Mouse (Mus musculus) cortical plate, adult 2 months (tissue): Measurements from ENCODE around the gene Akap14. TPM values are rescaled to one million over a fixed set of nuclear protein-coding genes. Genes with fewer than 3 reads are reported as not detected.
A peak's percentile ranks its signal among the peaks of the same experiment; 100 is the strongest.
"Not testable (repeated sequence)": the region's sequence is repeated elsewhere in the genome, so short reads cannot be mapped to it uniquely, and the experiment has no call there.

Experiments used
- H3K27ac ChIP-seq: fragments of 200-500 bp; 2 replicates; pipeline ENCODE4 v1.5.1; 2012; ENCODE audit warnings: low read length, control low read depth, inconsistent platforms; ENCODE audit not compliant: insufficient read depth
- H3K4me1 ChIP-seq: fragments of 200-500 bp; 2 replicates; pipeline ENCODE4 v1.6.1; 2011; ENCODE audit warnings: low read length; ENCODE audit not compliant: control insufficient read depth, insufficient read depth
- H3K4me3 ChIP-seq: fragments of 200-500 bp; 2 replicates; pipeline ENCODE4 v1.5.1; 2011; ENCODE audit warnings: mild to moderate bottlenecking, low read length, control low read depth; ENCODE audit not compliant: insufficient read depth
- CTCF ChIP-seq: fragments of 200-500 bp; IDR thresholded peaks from 2 replicates; pipeline ENCODE4 v1.5.1; 2011; ENCODE audit warnings: mild to moderate bottlenecking, control low read depth, low read length; ENCODE audit not compliant: insufficient read depth; ENCODE audit errors: extremely low read depth
- POLR2A ChIP-seq: fragments of 200-500 bp; IDR thresholded peaks from 2 replicates; pipeline ENCODE4 v1.6.1; 2011; ENCODE audit warnings: mild to moderate bottlenecking, low read length, control low read depth; ENCODE audit not compliant: insufficient read depth; ENCODE audit errors: extremely low read depth
- polyA plus RNA-seq: library from polyadenylated mRNA; depleted of rRNA; stranded (reverse); fragments of >200 nt; gene quantifications from 2 replicates; pipeline ENCODE4 v1.2.3, GENCODE M21; 2012

The Akap14 gene
- polyA plus RNA-seq, 1 experiment = 0.08 TPM

DNA sequence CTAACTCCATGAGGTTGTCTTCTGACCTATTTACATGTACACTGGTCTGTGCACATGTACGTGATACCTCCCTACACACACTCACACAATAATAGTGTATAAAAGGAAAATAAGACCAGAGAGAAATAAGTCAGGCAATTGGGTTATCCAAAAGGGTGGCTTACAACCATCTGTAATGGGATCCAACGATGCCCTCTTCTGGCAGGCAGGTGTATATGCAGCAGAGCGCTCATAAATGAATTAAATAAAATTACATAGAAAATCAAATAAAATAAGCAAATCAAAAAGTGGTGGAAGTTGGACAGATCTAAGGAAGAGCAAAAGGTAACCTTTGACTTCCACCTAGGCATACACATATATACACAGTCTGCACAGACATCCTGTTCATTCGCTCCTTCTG is 10.8 kb downstream of the Akap14 start:
- 0 out of 2 replicates have a peak, but pooled peaks have one; percentile 12 for TF ChIP-seq CTCF
- no peak for TF ChIP-seq POLR2A
- H3K4me3 ChIP-seq = no peak overlapping the region
- H3K4me1 ChIP-seq = no peaks in the 10 kb centered on the region
- H3K27ac ChIP-seq = no peak overlapping the region

DNA sequence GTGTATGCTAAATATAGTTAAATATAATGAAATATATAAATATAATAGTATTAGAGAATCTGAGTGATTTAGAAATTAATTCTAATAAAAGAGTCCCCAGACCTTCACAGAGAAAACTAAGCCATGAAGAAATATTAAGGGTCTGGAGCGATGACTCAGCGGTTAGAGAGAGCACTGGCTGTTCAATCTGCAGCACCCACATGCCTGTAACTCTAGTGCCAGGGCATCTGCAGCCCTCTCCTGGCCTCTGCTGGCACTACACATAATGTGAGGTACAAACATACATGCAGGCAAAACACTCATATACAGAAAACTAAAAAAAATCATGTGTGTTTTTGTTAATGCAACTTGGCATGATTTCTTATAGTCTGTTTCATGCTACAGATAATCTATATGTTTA is 23.7 kb downstream of the Akap14 start:
- H3K4me1 ChIP-seq = no peaks in the 10 kb centered on the region
- no peak overlapping the region for H3K27ac ChIP-seq
- H3K4me3 ChIP-seq = no peak overlapping the region
- TF ChIP-seq CTCF (no peak), POLR2A (no peak)

DNA sequence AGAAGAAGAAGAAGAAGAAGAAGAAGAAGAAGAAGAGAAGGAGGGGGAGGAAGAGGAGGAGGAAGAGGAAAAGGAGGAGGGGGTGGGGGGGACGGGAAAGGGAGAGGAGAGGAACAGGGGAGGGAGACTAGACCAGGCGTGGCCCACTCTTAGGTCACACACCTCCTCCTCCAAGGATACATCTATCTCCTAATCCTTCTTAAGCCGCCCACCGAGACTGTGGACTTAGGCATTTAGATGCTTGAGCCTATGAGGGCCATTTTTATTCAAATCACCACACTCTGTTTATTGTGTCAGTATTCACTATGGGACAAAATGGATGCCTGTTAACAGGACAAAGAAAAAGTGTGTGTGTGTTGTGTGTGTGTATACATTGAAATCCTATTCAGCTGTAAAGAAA is 24.1 kb downstream of the Akap14 start:
- not testable (repeated sequence) for H3K4me3 ChIP-seq, H3K4me1 ChIP-seq, H3K27ac ChIP-seq

DNA sequence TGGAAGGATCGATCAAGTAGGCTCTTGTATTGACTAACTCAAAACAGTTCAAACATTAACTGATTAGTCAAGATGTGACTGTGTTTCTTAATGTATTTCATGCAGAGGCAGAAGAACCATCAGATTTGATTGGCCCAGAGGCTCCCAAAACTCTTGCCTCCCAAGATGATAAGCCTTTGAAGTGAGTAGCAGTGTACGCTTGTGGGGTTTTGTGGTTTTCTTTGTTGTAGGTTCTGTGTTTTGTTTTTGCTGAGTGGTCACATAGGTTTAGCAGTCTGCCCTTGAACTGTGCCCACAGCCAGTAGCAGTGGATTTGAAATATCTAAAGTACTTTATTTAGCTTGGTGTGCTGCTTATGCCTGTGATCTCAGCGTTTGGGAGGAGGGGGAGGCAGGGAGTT is 26.9 kb downstream of the Akap14 start:
- no peaks in the 10 kb centered on the region for H3K4me1 ChIP-seq
- TF ChIP-seq POLR2A = no peak
- TF ChIP-seq CTCF = no peak
- no peak overlapping the region for H3K4me3 ChIP-seq
- no peak overlapping the region for H3K27ac ChIP-seq

DNA sequence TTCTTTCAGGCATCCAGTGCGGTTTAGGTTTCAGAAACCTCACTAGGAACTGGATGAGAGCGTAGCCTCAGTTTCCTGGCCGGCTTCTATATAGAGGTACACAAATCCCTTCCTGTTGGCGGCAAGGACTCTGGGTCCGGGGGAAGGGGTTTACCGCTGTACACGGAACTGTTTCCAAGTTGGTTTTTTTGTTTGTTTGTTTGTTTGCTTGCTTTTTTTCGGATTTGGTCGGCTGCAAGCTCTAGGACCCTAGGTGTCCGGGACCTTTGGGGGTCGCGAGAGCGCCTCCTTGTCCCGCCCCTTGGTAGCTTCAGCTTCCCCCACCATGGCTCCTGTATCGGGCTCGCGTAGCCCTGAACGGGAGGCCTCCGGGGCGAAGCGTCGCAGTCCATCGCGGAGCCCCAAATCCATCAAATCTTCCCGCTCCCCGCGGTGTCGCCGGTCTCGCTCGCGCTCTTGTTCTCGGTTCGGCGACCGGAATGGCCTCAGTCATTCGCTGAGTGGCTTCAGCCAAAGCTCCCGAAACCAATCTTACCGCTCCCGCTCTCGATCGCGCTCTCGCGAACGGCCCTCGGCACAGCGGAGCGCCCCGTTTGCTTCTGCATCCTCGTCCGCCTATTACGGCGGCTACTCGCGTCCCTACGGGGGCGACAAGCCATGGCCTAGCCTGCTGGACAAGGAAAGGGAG is 41.8 kb downstream of the Akap14 start, which contains the start of gene Nkap:
Nkap (plus strand) TSS at position 125 of the 688 bp plus-strand sequence.
- Histone ChIP-seq H3K4me3 (peak within 1 kb of the TSS; percentile 92), H3K4me1 (no peaks in the 10 kb centered on the region; the same call in 1 of the 2 replicates), H3K27ac (no peak within 1 kb of the TSS)
- TF ChIP-seq POLR2A = 0 out of 2 replicates have a peak, but pooled peaks have one; percentile 42
- no peak for TF ChIP-seq CTCF

DNA sequence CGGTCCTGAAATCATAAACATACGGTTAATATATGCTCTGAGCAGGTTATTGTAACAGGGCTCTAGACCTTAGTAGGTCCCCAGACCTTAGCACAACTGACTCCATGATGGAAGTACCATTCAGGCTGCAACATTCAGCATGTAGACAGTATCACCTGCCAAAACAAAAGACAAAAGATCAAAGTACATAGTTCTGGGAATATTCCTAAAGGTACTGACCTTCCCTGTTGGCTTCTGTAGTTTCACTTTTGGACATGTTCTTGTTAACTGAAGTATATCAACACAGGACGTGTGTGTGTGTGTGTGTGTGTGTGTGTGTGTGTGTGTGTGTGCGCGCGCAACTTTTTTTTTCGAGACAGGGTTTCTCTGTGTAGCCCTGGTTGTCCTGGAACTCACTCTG is 43.1 kb downstream of the Akap14 start:
- Histone ChIP-seq H3K4me3 (no peak overlapping the region), H3K4me1 (no peaks in the 10 kb centered on the region; the same call in 1 of the 2 replicates)

DNA sequence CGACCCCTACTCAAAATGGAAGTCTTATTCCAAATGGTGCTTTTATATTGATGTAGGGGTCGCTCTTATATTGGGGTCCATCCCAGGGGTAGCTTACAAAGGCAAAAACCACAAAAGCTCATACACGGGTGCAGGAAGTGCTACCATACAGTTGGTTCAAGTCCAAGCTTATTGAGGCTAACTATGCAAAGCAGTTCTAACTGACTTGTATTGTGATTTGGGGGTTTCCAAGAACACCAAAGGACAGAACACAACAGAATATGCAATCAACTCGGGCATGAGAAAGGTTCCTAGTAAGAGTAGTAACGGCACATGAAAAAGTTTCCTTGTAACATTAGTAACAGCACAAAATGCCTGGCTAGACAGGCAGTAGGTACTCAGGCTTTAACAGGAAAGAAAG is 48.4 kb downstream of the Akap14 start:
- no peaks in the 10 kb centered on the region for H3K4me1 ChIP-seq
- no peak overlapping the region for H3K27ac ChIP-seq
- no peak overlapping the region for H3K4me3 ChIP-seq
- no peak for TF ChIP-seq CTCF
- TF ChIP-seq POLR2A = no peak

More for the DNA sequence above, 43.1 kb downstream of the Akap14 start:
- TF ChIP-seq POLR2A = no peak
- TF ChIP-seq CTCF = no peak
- H3K27ac ChIP-seq = no peak overlapping the region

DNA sequence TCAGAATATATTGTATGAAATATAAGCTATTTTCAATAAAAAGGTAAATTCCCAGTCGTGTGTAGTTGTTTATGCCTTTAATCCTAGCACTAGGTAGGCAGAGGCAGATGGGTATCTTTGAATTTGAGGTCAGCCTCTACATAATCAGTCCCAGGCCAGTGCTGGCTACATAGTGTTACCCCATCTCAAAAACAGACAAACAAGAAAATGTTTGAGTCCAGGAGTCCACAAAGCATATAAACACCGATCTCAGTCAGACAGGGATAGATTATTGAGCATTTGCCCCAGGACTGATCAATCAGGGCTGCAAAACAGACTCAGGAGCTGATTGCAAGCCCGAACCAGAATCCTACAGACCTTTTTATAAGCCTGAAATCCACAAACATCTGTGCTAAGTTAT is 49.1 kb downstream of the Akap14 start:
- no peak for TF ChIP-seq POLR2A
- no peak for TF ChIP-seq CTCF

DNA sequence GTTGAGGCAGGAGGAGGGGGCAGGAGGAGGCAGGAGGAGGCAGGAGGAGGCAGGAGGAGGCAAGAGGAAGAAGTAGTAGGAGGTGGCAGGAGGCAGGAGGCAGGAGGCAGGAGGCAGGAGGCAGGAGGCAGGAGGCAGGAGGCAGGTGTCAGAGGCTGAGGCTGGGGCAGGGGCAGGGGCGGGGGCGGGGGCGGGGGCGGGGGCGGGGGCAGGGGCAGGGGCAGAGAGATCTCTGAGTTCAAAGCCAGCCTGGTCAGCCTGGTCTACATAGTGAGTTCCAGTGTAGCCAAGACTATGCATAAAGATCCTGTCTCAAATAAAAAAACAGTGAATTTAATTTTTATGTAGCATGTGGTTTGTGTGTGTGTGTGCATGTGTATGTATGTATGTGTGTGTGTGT is 51.6 kb downstream of the Akap14 start:
- Histone ChIP-seq H3K27ac (no peak overlapping the region), H3K4me3 (no peak overlapping the region), H3K4me1 (no peaks in the 10 kb centered on the region)
- TF ChIP-seq CTCF (no peak), POLR2A (no peak)

More for the DNA sequence above, 49.1 kb downstream of the Akap14 start:
- H3K4me1 ChIP-seq = no peaks in the 10 kb centered on the region
- H3K4me3 ChIP-seq = no peak overlapping the region
- no peak overlapping the region for H3K27ac ChIP-seq

DNA sequence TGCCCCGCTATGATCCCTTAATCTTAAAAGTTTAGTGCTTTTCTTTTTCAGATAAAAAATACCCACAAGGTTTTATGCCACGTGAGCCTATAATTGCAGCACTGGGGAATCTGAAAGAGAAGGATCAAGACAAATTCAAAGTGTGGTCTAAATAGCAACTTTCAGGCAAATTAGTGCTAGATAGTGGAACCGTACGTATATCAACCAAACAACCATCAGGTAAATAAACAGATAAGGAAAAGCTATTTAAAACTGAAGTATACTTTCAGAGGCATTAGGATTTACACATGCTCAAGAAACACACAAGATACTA is 57.8 kb downstream of the Akap14 start:
- TF ChIP-seq POLR2A = no peak
- no peak for TF ChIP-seq CTCF
- no peak overlapping the region for H3K27ac ChIP-seq
- no peaks in the 10 kb centered on the region for H3K4me1 ChIP-seq
- no peak overlapping the region for H3K4me3 ChIP-seq

DNA sequence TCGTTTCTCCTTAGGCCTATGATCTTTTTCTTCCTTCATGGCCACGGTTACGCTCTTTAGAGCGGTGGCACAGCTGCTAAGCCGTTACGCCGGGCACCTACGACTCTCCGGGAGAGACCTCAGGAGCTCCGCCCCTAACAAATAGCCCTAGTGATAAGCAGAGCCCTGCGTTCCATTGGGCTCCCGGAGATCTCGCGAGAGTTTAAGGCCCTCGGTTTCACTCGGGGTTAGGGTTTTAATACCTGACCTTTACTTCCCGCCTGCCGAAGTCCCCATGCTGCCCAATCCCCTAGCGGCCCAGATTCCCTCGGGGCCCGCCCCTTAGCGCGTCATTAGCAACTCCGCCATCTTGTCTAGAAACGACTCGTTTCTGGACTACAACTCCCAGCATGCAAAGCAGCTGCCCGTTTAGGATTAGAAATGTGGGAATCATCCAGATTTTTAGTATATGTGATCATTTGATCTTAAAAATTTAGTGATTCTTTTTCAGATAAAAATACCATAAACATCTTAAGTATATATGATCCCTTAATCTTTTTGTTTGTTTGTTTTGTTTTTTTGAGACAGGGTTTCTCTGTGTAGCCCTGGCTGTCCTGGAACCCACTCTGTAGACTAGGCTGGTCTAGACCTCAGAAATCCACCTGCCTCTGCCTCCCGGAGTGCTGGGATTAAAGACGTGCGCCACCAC is 58.3 kb downstream of the Akap14 start, which contains the start of gene Upf3b:
Upf3b (minus strand) TSS at position 130 of the 688 bp plus-strand sequence.
- Histone ChIP-seq H3K27ac (peak within 1 kb of the TSS; percentile 43; the same call in 1 of the 2 replicates), H3K4me3 (peak within 1 kb of the TSS; percentile 92), H3K4me1 (no peaks in the 10 kb centered on the region)
- TF ChIP-seq POLR2A = peak; percentile 77; the same call in 1 of the 2 replicates
- no peak for TF ChIP-seq CTCF
